Mouse (Mus musculus): Measurements from ENCODE around the gene Wdr90.
"Not testable (repeated sequence)": the region's sequence is repeated elsewhere in the genome, so short reads cannot be mapped to it uniquely, and the experiment has no call there.

Wdr90 gene

DNA sequence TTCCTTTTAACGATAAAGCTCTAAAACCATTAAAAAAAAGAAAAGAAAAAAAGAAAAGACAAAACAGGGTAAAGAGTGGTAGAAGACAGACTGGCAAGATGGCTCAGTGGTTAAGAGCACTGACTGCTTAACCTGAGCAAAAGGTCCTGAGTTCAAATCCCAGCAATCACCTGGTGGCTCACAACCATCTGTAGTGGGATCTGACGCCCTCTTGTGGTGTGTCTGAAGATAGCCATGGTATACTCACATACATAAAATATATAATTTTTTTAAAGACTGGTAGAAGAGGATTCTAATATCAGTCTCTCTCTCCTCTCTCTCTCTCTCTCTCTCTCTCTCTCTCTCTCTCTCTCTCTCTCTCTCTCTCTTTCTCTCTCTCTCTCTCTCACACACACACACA is 53.8 kb downstream of the Wdr90 start:
- DNase-seq (ENCODE audit: low read depth), result not testable (repeated sequence)

DNA sequence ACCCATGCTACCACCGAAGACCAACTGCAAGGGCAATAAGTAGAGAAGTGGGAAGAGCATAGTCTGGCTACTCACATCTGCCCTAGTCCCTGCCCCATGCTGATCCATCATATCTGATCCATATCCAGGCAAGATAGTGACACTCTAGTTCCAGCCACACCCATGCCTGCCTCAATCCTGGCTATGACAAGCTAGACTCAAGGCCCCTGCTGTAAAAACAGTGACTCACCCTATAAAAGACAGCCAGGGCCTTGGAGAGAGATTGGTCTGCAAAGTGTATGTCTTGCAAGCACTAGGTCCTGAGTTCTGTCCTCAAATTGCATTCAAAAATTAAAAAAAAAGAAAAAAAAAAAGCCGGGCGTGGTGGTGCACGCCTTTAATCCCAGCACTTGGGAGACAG is 54.8 kb downstream of the Wdr90 start:
- no peak for DNase-seq (ENCODE audit: low read depth)

- peak; percentile 93 for DNase-seq (ENCODE audit: low read depth)
Observed at GRCm38 (mm10) chr17:25802825-25803517, 58.3 kb downstream of the Wdr90 start.

DNA sequence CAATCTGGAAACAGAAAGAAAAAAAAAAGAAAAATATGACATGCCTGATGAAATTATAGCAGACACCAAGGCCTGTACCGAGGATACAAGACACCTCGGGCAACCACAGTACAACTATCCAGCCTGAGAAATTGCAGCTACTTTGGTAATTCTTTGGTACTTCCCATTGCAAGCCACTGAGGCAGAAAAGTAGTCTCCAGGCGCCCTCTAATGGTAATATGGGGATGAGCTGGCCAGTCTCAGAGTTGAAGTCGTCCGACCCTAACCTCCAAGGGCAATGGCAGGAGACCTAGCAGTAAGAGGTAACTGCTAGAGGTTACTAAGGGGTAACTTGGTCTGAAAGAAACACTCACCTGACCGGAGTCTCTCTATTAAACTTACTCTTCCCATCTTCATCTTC is 60.3 kb downstream of the Wdr90 start:
- peak; percentile 85 for DNase-seq (ENCODE audit: low read depth)

DNA sequence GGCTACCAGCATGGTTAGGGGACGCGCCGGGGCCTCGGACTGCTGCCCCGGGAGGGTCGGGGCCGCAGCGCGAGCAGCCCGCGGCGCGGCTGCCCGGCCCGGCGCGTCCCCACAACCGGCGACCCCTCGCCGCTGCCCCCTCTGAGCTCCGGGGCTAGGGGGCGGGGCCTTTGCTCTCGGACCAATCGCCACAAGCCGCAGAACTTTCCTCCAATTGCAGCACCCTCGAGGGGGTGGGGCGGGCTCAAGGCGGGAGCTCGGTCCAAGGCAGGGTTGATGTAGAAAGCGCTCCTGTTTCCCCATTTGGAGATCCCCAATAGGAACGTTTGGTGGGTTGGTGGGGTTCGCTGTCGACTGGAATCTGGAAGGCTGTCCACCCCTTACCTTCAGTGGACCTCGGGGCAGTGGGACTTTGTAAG is 64.3 kb downstream of the Wdr90 start, which contains the start of gene Metrn:
Gene Metrn (minus strand): TSS at position 186 of the 419 bp plus-strand sequence.
- DNase-seq (ENCODE audit: low read depth), result peak; percentile 90

DNA sequence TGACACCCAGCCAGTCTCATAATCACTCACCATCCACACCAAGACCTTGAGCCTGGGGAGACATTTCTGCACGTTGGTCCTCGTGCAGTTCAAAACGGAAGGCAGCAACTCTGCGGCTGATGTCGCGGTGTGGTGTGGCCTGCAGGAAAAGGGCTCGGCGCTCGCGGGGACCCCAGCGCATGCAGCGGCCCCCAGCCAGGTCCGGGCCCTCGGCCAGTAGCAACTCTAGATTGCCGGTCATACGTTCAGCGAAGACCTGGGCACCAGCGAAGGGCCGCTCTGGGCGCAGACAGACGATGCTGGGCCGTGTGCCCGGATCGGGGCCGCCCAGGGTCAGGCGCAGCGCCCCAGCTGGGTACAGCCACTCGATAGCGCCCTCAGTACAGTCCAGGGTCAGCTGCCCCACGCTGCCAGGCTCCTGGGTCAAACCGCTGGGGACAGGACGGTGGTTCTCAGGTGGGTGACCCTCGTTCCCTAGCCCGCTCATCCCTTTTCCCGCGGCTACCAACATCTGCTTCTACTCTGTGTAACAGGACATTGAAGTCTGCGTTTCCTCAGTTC is 65.0 kb downstream of the Wdr90 start:
- peak; percentile 35 for DNase-seq (ENCODE audit: low read depth)

GRCm38 (mm10) chr17:25795609-25796092 is 65.7 kb downstream of the Wdr90 start, which contains the start of gene AC134908.4:
AC134908.4 (minus strand) TSS chr17:25795659.
- DNase-seq (ENCODE audit: low read depth), result peak; percentile 60

GRCm38 (mm10) chr17:25794998-25795397 is 66.3 kb downstream of the Wdr90 start:
- DNase-seq (ENCODE audit: low read depth), result no peak

Data from NIH3T3 (cell line).